Mouse (Mus musculus) neural tube, embryonic 15.5 days (tissue): ENCODE measurements around the gene Gpr149. TPM values are rescaled to one million over a fixed set of nuclear protein-coding genes. Genes with fewer than 3 reads are reported as not detected.
A peak's percentile ranks its signal among the peaks of the same experiment; 100 is the strongest.

Experiments used
- ATAC-seq: fragments of 200-750 bp; cut with Nextera tagmentation; 2 replicates; pipeline ENCODE4 v1.8.0; 2017; ENCODE audit warnings: mild to moderate bottlenecking, moderate TSS enrichment, moderate library complexity; ENCODE audit not compliant: low FRiP score
- H3K27ac ChIP-seq: fragments of 300-500 bp; sonication (generic); replicated peaks from 2 replicates; pipeline ENCODE4 v1.5.1; 2015; ENCODE audit warnings: mild to moderate bottlenecking, inconsistent platforms
- H3K27me3 ChIP-seq: fragments of 300-500 bp; sonication (generic); replicated peaks from 2 replicates; pipeline ENCODE4 v1.6.1; 2015; ENCODE audit warnings: inconsistent platforms
- H3K36me3 ChIP-seq: fragments of 300-500 bp; sonication (generic); 2 replicates; pipeline ENCODE4 v1.6.1; 2015; ENCODE audit warnings: inconsistent platforms
- H3K4me1 ChIP-seq: fragments of 300-500 bp; sonication (generic); 2 replicates; pipeline ENCODE4 v1.6.1; 2015; ENCODE audit warnings: inconsistent platforms
- H3K4me2 ChIP-seq: fragments of 300-500 bp; sonication (generic); 2 replicates; pipeline ENCODE4 v1.6.1; 2015; ENCODE audit warnings: inconsistent platforms, mild to moderate bottlenecking, moderate library complexity
- H3K4me3 ChIP-seq: fragments of 300-500 bp; sonication (generic); replicated peaks from 2 replicates; pipeline ENCODE4 v1.5.1; 2015; ENCODE audit warnings: mild to moderate bottlenecking, inconsistent platforms
- H3K9ac ChIP-seq: fragments of 300-500 bp; sonication (generic); replicated peaks from 2 replicates; pipeline ENCODE4 v1.6.1; 2015; ENCODE audit warnings: mild to moderate bottlenecking, inconsistent platforms
- H3K9me3 ChIP-seq: fragments of 300-500 bp; sonication (generic); replicated peaks from 2 replicates; pipeline ENCODE4 v1.6.1; 2016; ENCODE audit warnings: inconsistent platforms
- WGBS: fragments of 180-500 bp; shearing (Covaris S2); methylation state at CpG from one replicate; pipeline ENCODE4 v1.1.7; 2015; ENCODE audit warnings: mixed read lengths; 5-methylcytosine and 5-hydroxymethylcytosine counted together
- polyA plus RNA-seq: library from polyadenylated mRNA; unstranded; fragments of >200 nt; fragmentation: Nextera tagmentation; extraction: Ambion mirVana; gene quantifications from 2 replicates; pipeline ENCODE4 v1.2.1, GENCODE M21; 2015

Gpr149 gene
- polyA plus RNA-seq, 1 experiment from 2014 or later: 5.3 TPM

DNA sequence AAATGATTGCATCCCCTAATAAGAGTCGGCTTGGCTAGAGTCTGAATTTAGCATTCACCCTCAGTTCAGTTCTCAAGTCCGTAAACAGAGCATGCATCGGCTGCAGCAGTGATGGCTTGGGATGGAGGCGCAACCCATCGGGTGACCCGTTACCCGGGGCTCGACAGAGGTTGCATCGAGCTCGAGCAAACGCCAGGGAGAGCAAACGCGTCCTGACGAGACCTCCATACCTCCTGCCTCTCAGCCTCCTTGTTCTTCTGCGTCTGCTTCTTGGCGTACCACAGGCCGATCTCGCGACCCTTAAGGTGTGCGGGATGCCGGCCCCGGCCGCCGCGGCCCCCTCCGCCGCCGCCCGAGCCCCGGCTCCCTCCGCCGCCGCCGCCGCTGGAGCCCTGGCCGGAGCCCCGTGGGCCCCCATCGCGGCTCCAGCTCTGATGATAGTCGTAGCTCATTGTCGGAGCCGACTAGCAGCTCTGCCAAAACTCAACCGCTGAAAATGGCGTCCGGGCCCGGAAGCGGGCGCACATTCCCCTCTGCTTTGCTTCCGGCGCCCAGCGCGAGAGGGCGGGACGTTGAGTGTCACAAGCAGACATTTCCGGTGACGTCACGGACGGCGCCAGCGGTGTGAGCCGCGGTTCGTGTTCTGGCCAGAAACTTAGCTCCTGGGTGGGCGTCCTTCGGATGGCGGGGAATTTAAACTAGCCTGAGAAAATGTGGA is 98.3 kb downstream of the Gpr149 start, which contains the start of gene Dhx36:
TSS of gene Dhx36 (minus strand) at position 517 of the 718 bp plus-strand sequence.
- Histone ChIP-seq H3K27me3 (no peaks in the 10 kb centered on the region), H3K9me3 (no peaks in the 10 kb centered on the region), H3K27ac (peak within 1 kb of the TSS; percentile 98), H3K4me2 (peak within 1 kb of the TSS; percentile 75), H3K4me1 (peaks cover 18% of the 10 kb centered on the region), H3K4me3 (peak within 1 kb of the TSS; percentile 97), H3K36me3 (no peaks in the 10 kb centered on the region), H3K9ac (peak within 1 kb of the TSS; percentile 93)
- peak; percentile 99 for ATAC-seq
- 2% methylated on average over 66 of the region's 66 CpGs for WGBS

DNA sequence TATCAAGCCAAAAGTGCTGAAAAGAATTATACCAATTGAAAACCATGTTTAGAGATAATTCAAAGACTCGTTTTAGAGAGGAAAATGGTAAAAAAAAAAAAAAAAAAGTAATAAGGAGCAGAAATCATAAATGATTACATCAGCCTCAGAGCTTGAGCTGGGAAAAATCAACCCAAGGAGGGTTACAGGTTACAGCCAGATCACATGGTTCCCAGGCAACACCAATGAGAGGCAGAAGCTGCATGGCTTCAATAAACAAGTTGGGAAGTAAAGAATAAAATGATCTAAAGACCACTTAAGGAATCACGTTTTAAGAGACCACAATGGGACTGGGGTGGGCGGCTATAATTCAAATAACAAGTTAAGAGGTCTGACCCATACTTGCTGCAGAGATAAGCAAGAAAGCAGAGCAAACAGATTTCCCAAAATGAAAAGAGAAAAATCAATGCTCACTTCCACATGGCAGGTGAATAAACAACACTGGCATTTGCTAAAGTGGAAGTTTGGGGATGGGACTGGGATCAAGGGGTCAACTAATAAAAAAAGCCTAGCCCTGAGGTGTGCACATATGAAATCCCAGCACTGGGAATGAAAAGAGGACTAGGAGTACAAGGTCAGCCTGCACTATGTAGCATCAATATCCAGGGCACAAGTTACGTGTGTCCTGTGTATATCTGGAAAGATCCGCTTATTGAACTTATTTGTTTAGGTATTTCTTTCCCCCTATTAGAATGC is 99.6 kb downstream of the Gpr149 start:
- H3K4me1 ChIP-seq: peaks cover 18% of the 10 kb centered on the region
- H3K9ac ChIP-seq: no peak overlapping the region
- H3K4me3 ChIP-seq: peak overlapping the region; percentile 97
- H3K4me2 ChIP-seq: peak overlapping the region; percentile 75
- H3K36me3 ChIP-seq: peaks cover 10% of the 10 kb centered on the region
- H3K27me3 ChIP-seq: no peaks in the 10 kb centered on the region
- 75% methylated on average over 5 of the region's 5 CpGs for WGBS
- no peaks in the 10 kb centered on the region for H3K9me3 ChIP-seq
- no peak for ATAC-seq
- no peak overlapping the region for H3K27ac ChIP-seq

DNA sequence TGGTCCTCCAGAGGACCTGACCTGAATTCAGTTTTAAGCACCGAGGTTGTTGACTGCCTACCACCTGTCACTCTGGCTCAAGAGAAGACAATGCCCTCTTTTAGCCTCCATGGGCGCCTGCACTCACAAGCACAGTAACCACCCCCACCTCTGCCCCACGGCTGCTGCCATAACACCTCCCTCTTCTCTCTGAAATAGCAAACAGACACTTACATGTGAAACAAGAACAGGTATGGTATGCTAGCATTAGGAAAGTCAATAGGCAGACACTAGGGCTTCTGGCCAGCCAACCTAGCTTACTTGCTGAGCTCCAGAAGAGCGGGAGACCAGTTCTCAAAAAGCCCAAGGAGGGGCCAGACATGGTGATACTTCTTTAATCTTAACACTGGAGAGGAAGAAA is 105.6 kb downstream of the Gpr149 start:
- no peak overlapping the region for H3K9ac ChIP-seq
- H3K4me2 ChIP-seq: no peak overlapping the region
- no peak overlapping the region for H3K27ac ChIP-seq
- no peaks in the 10 kb centered on the region for H3K9me3 ChIP-seq
- peaks cover 41% of the 10 kb centered on the region for H3K36me3 ChIP-seq
- H3K4me3 ChIP-seq: no peak overlapping the region
- H3K27me3 ChIP-seq: no peaks in the 10 kb centered on the region
- no peak for ATAC-seq
- WGBS: 82% methylated on average over 4 of the region's 4 CpGs
- no peaks in the 10 kb centered on the region for H3K4me1 ChIP-seq

DNA sequence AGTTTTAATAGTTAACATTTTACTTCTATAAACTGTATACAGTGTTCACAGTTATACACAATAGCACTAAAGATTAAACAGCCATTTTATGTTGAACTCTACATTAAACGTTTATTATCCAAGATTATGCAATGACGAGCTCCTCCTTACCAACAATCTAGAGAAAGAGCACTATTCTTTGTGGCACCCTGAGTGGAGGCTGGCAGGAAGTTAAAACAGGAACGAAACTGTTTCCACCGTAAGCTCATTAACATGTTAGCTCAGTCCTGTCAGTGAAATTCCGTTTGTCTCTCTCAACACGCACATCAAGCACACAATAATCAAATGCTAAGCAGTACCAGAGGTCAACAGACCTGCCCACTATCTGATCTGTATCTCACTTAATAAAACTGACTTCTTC is 112.4 kb downstream of the Gpr149 start:
- H3K27ac ChIP-seq: no peak overlapping the region
- no peak overlapping the region for H3K9ac ChIP-seq
- H3K36me3 ChIP-seq: peaks cover 48% of the 10 kb centered on the region
- no peaks in the 10 kb centered on the region for H3K9me3 ChIP-seq
- no peak overlapping the region for H3K4me3 ChIP-seq
- WGBS: 90% methylated on average over 6 of the region's 6 CpGs
- no peak for ATAC-seq
- no peaks in the 10 kb centered on the region for H3K27me3 ChIP-seq
- no peak overlapping the region for H3K4me2 ChIP-seq
- no peaks in the 10 kb centered on the region for H3K4me1 ChIP-seq

DNA sequence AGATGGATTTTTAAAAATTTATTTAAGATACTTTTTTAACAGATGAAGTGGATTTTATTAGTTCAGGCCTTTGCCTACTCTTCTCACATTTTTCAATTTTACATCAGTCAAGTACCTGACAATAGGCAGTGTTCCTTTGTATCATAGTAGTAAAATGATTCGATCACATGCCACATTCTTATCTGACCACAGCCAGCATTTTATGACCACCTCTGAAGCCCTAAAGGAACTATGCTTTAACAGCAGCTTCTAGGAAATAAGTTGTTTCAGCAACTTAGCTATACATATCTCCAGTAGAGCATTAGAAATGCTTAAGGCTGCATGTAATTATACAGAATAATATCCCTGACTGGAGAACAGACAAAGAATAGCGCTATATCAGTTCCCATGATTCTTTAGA is 120.6 kb downstream of the Gpr149 start:
- H3K36me3 ChIP-seq: peaks cover 39% of the 10 kb centered on the region
- H3K27ac ChIP-seq: no peak overlapping the region
- H3K4me1 ChIP-seq: no peaks in the 10 kb centered on the region
- WGBS: 94% methylated on average over 2 of the region's 2 CpGs
- no peaks in the 10 kb centered on the region for H3K27me3 ChIP-seq
- H3K4me2 ChIP-seq: no peak overlapping the region
- no peak overlapping the region for H3K4me3 ChIP-seq
- no peak overlapping the region for H3K9ac ChIP-seq
- no peak for ATAC-seq
- no peaks in the 10 kb centered on the region for H3K9me3 ChIP-seq

Other genes starting within 250 kb of the Gpr149 start
- gene Dhx36, start 98.1 kb downstream of the Gpr149 start, polyA plus RNA-seq: 34.6 and 38.2 TPM in 2 replicates